8 mouse cellular contexts compared by ENCODE assay signal in genomic region chr3:126693302-126693701, GRCm38 (mm10).
DNase-seq lines count a peak whose midpoint lies in the region; ATAC-seq and TF ChIP-seq lines count a peak whose summit lies in the region.

No protein-coding gene starts in this region.

- in situ Hi-C loops in Patski (cut with MboI; ENCODE audit: low pct_unique_long_range_greater_than_20kb), result loop anchor here (10.0 kb wide), 1 partner anchor 649 kb away; no protein-coding TSS in a partner anchor

- no peak for DNase-seq in left cerebral cortex, adult 2 months (ENCODE audit: extremely low spot score in 1 of 2, low spot score in 2 of 2)
- no peak for DNase-seq in left cerebral cortex, postnatal 4 days
- peak; percentile 75 for DNase-seq in Patski (ENCODE audit: low read depth, low spot score)
- peak; percentile 47 to 58 for DNase-seq in heart, adult 2 months
- DNase-seq in kidney, postnatal 0 days (ENCODE audit: low spot score), result peak; percentile 79
- peak; percentile 51 for DNase-seq in mesoderm, embryonic 11.5 days (ENCODE audit: low read depth, low spot score)
- DNase-seq in left cerebral cortex, adult 11 months (ENCODE audit: low spot score), result no peak
- DNase-seq in urinary bladder, postnatal 10 days (ENCODE audit: low spot score), result no peak

- ATAC-seq in Patski, result peak; percentile 38
- ATAC-seq in kidney, postnatal 0 days (replicated peaks; ENCODE audit: low FRiP score, low read depth), result peak; percentile 18; the same call in 1 of the 2 replicates

- POLR2A ChIA-PET in Patski (lab: Charles Lee), result interaction anchor here (1.5 to 3.0 kb wide), 2 partner anchors 33 to 96 kb away, joined by 5 to 16 read pairs; partner anchors contain the start of gene Camk2d

- H3K4me1 ChIP-seq in heart, adult 2 months (ENCODE audit: control insufficient read depth, insufficient read depth, low read length), result peaks cover 15% of the 10 kb centered on the region
- H3K4me1 ChIP-seq in kidney, postnatal 0 days (replicated peaks; ENCODE audit: insufficient read depth, low read length), result peaks cover 16% of the 10 kb centered on the region

- TF ChIP-seq POLR2A in heart, adult 2 months (IDR thresholded peaks at IDR 0.05; ENCODE audit: insufficient read depth, low read depth, low read length), result peak; percentile 63

- H3K27me3 ChIP-seq in Patski, result no peaks in the 10 kb centered on the region
- H3K27me3 ChIP-seq in heart, adult 2 months (ENCODE audit: control insufficient read depth, insufficient read depth, low read length), result no peaks in the 10 kb centered on the region
- H3K27me3 ChIP-seq in kidney, postnatal 0 days (ENCODE audit: insufficient read depth, low read length), result no peaks in the 10 kb centered on the region

- H3K4me2 ChIP-seq in kidney, postnatal 0 days (ENCODE audit: low read length), result peak overlapping the region; percentile 50

- peak overlapping the region; percentile 69 for H3K9ac ChIP-seq in heart, adult 2 months (ENCODE audit: low read depth, low read length)
- H3K9ac ChIP-seq in kidney, postnatal 0 days (ENCODE audit: low read depth, low read length), result 0 out of 2 replicates have a peak overlapping the region, but pooled peaks have one; percentile 3

- peaks cover 2% of the 10 kb centered on the region; the same call in 1 of the 2 replicates for H3K79me2 ChIP-seq in heart, adult 2 months (replicated peaks; ENCODE audit: control insufficient read depth, insufficient read depth, low read length)

- peak overlapping the region; percentile 18 for H3K4me3 ChIP-seq in left cerebral cortex, adult 2 months
- H3K4me3 ChIP-seq in heart, adult 2 months, result peak overlapping the region; percentile 36
- peak overlapping the region; percentile 16; the same call in 1 of the 2 replicates for H3K4me3 ChIP-seq in kidney, postnatal 0 days (replicated peaks; ENCODE audit: low read depth, low read length)

- intact Hi-C loops in left cerebral cortex, adult 2 months (cut with DNase I), result no loop called here
- intact Hi-C loops in left cerebral cortex, postnatal 4 days (cut with DNase I), result no loop called here
- intact Hi-C loops in heart, adult 2 months (cut with DNase I), result loop anchor here (5.0 kb wide), 2 partner anchors 79 to 81 kb away; no protein-coding TSS in a partner anchor

- no peak for TF ChIP-seq CTCF in left cerebral cortex, adult 2 months (IDR thresholded peaks at IDR 0.05)
- TF ChIP-seq CTCF in Patski (IDR thresholded peaks at IDR 0.05), result no peak
- TF ChIP-seq CTCF in heart, adult 2 months (IDR thresholded peaks at IDR 0.05), result no peak
- no peak for TF ChIP-seq CTCF in kidney, postnatal 0 days (IDR thresholded peaks at IDR 0.05; ENCODE audit: low read depth)

- H3K36me3 ChIP-seq in heart, adult 2 months (ENCODE audit: control insufficient read depth, insufficient read depth, low read length), result peaks cover 22% of the 10 kb centered on the region
- H3K36me3 ChIP-seq in kidney, postnatal 0 days (ENCODE audit: insufficient read depth, low read length), result no peaks in the 10 kb centered on the region

- H3K27ac ChIP-seq in left cerebral cortex, adult 2 months, result peak overlapping the region; percentile 42; the same call in 1 of the 2 replicates
- H3K27ac ChIP-seq in heart, adult 2 months, result peak overlapping the region; percentile 90
- H3K27ac ChIP-seq in kidney, postnatal 0 days, result peak overlapping the region; percentile 80

- WGBS in heart, adult 2 months, result 8% methylated on average over 7 of the region's 7 CpGs
- WGBS in kidney, postnatal 0 days, result 19% methylated on average over 7 of the region's 7 CpGs

- CTCF ChIA-PET in Patski (lab: Charles Lee), result interaction anchor here (0.9 to 2.2 kb wide), 5 partner anchors 10 to 137 kb away, joined by 3 to 10 read pairs (median 5); partner anchors contain the start of gene Camk2d

- peak; percentile 53; the same call in 1 of the 2 replicates for TF ChIP-seq EP300 in heart, adult 2 months (IDR thresholded peaks at IDR 0.05; ENCODE audit: insufficient read depth, low read depth, low read length)

- H3K9me3 ChIP-seq in kidney, postnatal 0 days (replicated peaks; ENCODE audit: low read length), result no peaks in the 10 kb centered on the region

Comparison
In these comparisons a context has a peak if more than half of its experiments do, and no peak if none do; other contexts are left out.
1. DNase-seq: peak in Patski (single experiment), heart, adult 2 months (2 of 2), kidney, postnatal 0 days (single experiment) and mesoderm, embryonic 11.5 days (single experiment); none in left cerebral cortex, adult 2 months (0 of 2), left cerebral cortex, postnatal 4 days (single experiment), left cerebral cortex, adult 11 months (single experiment) and urinary bladder, postnatal 10 days (single experiment).
2. Peak in every context shown above with its lines, with median percentiles within 50 percentile points of each other: H3K27ac ChIP-seq and H3K4me3 ChIP-seq.